Comparison of ENCODE assay signal across 16 mouse cellular contexts in the genomic region with DNA sequence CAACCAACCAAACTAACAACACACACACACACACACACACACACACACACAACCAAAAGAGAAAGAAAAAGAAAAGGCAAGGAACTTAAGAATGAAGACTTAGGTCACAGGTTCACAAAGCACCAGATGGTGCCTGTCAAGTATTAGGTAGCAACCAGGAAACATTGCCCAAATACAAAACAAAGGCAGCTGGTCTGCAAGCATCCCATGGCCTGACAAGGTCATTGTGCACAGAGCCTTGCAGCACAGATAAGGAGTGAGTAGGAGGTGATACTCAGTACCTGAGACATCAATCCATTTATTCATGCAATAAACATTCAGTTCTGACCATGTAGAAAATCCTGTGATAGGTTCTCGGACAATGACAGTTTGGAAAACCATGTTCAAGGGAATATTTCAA.
"Had no signal": no experiment of that assay in that cellular context is flagged by ENCODE, and none has a peak within 500 bp of the region (broad histone marks: within the 10 kb centered on the region; RNA-seq: fewer than 3 reads in every experiment).

No protein-coding gene starts in this region.

- DNase-seq: kidney, adult 2 months; kidney, postnatal 4 days; liver, embryonic 13.5 days; lung, adult 2 months; lung, postnatal 14 days; lung, postnatal 4 days; retina, postnatal 1 day; right cerebral cortex, postnatal 25 days; spleen, adult 18-20 months; thymus, postnatal 25 days had no signal

- H3K36me3 ChIP-seq: liver, embryonic 13.5 days; midbrain, embryonic 12.5 days; midbrain, embryonic 15.5 days; neural tube, embryonic 12.5 days; neural tube, embryonic 15.5 days; stomach, embryonic 15.5 days had no signal

- H3K9me3 ChIP-seq: liver, embryonic 13.5 days; midbrain, embryonic 12.5 days; midbrain, embryonic 15.5 days; neural tube, embryonic 12.5 days; neural tube, embryonic 15.5 days; stomach, embryonic 15.5 days had no signal

- H3K4me1 ChIP-seq: midbrain, embryonic 12.5 days; midbrain, embryonic 15.5 days; neural tube, embryonic 12.5 days; neural tube, embryonic 15.5 days; stomach, embryonic 15.5 days had no signal

- H3K4me3 ChIP-seq: liver, embryonic 13.5 days; midbrain, embryonic 12.5 days; midbrain, embryonic 15.5 days; neural tube, embryonic 12.5 days; neural tube, embryonic 15.5 days; stomach, embryonic 15.5 days had no signal

- H3K27ac ChIP-seq: liver, embryonic 13.5 days; midbrain, embryonic 12.5 days; midbrain, embryonic 15.5 days; neural tube, embryonic 12.5 days; neural tube, embryonic 15.5 days; stomach, embryonic 15.5 days had no signal

- ATAC-seq: intestine, embryonic 16.5 days; midbrain, embryonic 15.5 days had no signal

- H3K9ac ChIP-seq: liver, embryonic 13.5 days; midbrain, embryonic 12.5 days; midbrain, embryonic 15.5 days; neural tube, embryonic 12.5 days; neural tube, embryonic 15.5 days; stomach, embryonic 15.5 days had no signal

- H3K4me2 ChIP-seq: liver, embryonic 13.5 days; midbrain, embryonic 12.5 days; midbrain, embryonic 15.5 days; neural tube, embryonic 12.5 days; neural tube, embryonic 15.5 days; stomach, embryonic 15.5 days had no signal

- H3K27me3 ChIP-seq: liver, embryonic 13.5 days; midbrain, embryonic 12.5 days; midbrain, embryonic 15.5 days; neural tube, embryonic 12.5 days; neural tube, embryonic 15.5 days; stomach, embryonic 15.5 days had no signal
